Mouse (Mus musculus) limb, embryonic 14.5 days (tissue): ENCODE measurements at regions not wholly inside any gene's neighbourhood (a gene's known extent, or its start where the extent isn't known, plus 50 kb on each side); places are given as distances from the start of the nearest gene placed in this dataset.

ENCODE experiments used
- ATAC-seq: fragments of 200-750 bp; cut with Nextera tagmentation; 2 replicates; pipeline ENCODE4 v1.8.0; 2017; ENCODE audit warnings: low read depth, moderate number of reproducible peaks, moderate TSS enrichment; ENCODE audit not compliant: low FRiP score
- DNase-seq: peaks from one replicate; pipeline ENCODE4 v3.0.0-alpha.2; 2015; ENCODE audit warnings: low spot score
- H3K27ac ChIP-seq: fragments of 300-500 bp; sonication (generic); replicated peaks from 2 replicates; pipeline ENCODE4 v1.5.1; 2014; ENCODE audit warnings: low read depth, mild to moderate bottlenecking, low read length, moderate library complexity, mixed read lengths
- H3K27me3 ChIP-seq: fragments of 300-500 bp; sonication (generic); 2 replicates; pipeline ENCODE4 v1.6.1; 2014; ENCODE audit warnings: low read length, mixed read lengths; ENCODE audit not compliant: control insufficient read depth, insufficient read depth
- H3K36me3 ChIP-seq: fragments of 300-500 bp; sonication (generic); 2 replicates; pipeline ENCODE4 v1.6.1; 2014; ENCODE audit warnings: mild to moderate bottlenecking, low read length, moderate library complexity, mixed read lengths; ENCODE audit not compliant: control insufficient read depth, insufficient read depth
- H3K4me1 ChIP-seq: fragments of 300-500 bp; sonication (generic); 2 replicates; pipeline ENCODE4 v1.6.1; 2014; ENCODE audit warnings: antibody characterized with exemption, low read length, mixed read lengths; ENCODE audit not compliant: control insufficient read depth, insufficient read depth
- H3K4me2 ChIP-seq: fragments of 300-500 bp; sonication (generic); replicated peaks from 2 replicates; pipeline ENCODE4 v1.6.1; 2014; ENCODE audit warnings: low read depth, mild to moderate bottlenecking, low read length, moderate library complexity; ENCODE audit not compliant: severe bottlenecking
- H3K4me3 ChIP-seq: fragments of 300-500 bp; sonication (generic); replicated peaks from 2 replicates; pipeline ENCODE4 v1.5.1; 2014; ENCODE audit warnings: low read length
- H3K9ac ChIP-seq: fragments of 300-500 bp; sonication (generic); 2 replicates; pipeline ENCODE4 v1.6.1; 2014; ENCODE audit warnings: mild to moderate bottlenecking, low read depth, low read length, moderate library complexity; ENCODE audit not compliant: severe bottlenecking
- H3K9me3 ChIP-seq: fragments of 300-500 bp; sonication (generic); 2 replicates; pipeline ENCODE4 v1.6.1; 2016; ENCODE audit warnings: low read length; ENCODE audit not compliant: control insufficient read depth
- POLR2A ChIP-seq: fragments of 200-500 bp; IDR thresholded peaks from 2 replicates; pipeline ENCODE4 v1.8.0; 2012; ENCODE audit warnings: inconsistent platforms, mild to moderate bottlenecking, moderate library complexity, borderline replicate concordance; ENCODE audit not compliant: insufficient read depth, insufficient read length; ENCODE audit errors: extremely low read depth
- WGBS: fragments of 180-500 bp; shearing (Covaris S2); extraction: QIAGEN DNeasy Blood & Tissue Kit; methylation state at CpG from one replicate; pipeline ENCODE4 v1.1.7; 2014; 5-methylcytosine and 5-hydroxymethylcytosine counted together

DNA sequence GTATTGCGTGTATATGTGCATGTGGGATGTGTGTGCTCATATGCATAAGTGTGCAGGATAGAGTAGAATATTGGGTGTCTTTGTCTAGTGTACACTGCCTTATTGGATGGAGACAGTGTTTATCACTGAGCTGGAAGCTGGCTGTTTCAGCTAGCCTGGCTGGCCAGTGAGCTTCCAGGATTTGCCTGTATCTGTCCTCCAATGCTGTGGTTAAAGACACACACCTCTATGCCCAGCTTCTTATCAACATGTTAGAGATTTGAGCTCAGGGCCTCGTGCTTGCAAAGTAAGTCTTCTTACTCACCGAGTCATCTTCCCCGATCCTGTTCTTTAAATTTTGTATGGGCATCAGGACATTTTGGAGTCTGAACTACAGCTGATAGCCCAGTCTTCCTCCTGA, 87.0 kb downstream of the 4930426L09Rik start:
- Histone ChIP-seq H3K9me3 (no peaks in the 10 kb centered on the region), H3K9ac (no peak overlapping the region), H3K27me3 (no peaks in the 10 kb centered on the region), H3K27ac (no peak overlapping the region), H3K4me2 (no peak overlapping the region), H3K36me3 (no peaks in the 10 kb centered on the region), H3K4me3 (no peak overlapping the region), H3K4me1 (no peaks in the 10 kb centered on the region)
- ATAC-seq = no peak
- WGBS = 92% methylated on average over 4 of the region's 4 CpGs
- TF ChIP-seq POLR2A = no peak
- DNase-seq = no peak

DNA sequence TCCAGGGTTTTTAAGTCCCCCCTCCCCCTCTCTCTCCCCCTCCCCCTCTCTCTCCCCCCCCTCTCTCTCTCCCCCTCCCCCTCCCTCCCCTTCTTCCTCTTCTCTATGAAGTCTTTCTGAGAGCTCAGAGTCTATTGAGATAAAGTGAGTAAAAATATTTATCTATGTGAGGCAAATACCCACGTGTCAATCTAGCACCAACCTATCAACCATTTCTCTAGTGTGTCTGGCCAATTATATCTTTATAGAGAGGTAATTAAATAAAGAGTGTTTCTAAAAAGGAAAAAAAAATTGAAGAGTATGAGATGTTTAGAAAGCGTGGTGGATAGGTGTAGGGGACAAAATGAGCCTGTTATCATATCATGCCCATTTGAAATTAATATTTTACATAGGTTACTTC, 88.0 kb downstream of the 4930426L09Rik start:
- no peaks in the 10 kb centered on the region for H3K4me1 ChIP-seq
- no peak for TF ChIP-seq POLR2A
- no peak for DNase-seq
- H3K4me3 ChIP-seq = no peak overlapping the region
- H3K4me2 ChIP-seq = no peak overlapping the region
- 77% methylated on average over 2 of the region's 2 CpGs for WGBS
- H3K27me3 ChIP-seq = no peaks in the 10 kb centered on the region
- H3K27ac ChIP-seq = no peak overlapping the region
- H3K36me3 ChIP-seq = no peaks in the 10 kb centered on the region
- H3K9me3 ChIP-seq = no peaks in the 10 kb centered on the region
- H3K9ac ChIP-seq = no peak overlapping the region
- ATAC-seq = no peak

DNA sequence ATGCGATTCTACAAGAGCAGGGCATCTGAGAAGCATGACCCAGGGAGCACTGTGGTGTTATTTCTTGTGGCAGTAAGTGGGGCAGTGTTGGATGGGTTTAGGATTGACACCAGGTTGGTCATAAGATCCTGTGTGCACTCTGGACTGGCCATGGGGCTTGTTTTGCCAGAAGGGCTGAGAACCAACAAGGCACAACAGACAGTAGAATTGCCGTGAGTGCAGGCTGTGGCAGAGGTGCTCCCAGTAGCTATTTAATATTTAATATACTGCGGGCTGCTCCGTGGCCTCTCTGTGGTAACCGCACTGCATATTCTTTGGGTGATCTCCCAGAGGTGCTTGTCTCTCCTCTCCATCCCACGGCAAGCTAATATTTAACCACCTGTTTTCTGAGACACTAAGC, 88.5 kb downstream of the 4930426L09Rik start:
- Histone ChIP-seq H3K4me1 (no peaks in the 10 kb centered on the region), H3K9ac (no peak overlapping the region), H3K27me3 (no peaks in the 10 kb centered on the region), H3K27ac (no peak overlapping the region), H3K9me3 (no peaks in the 10 kb centered on the region), H3K4me3 (no peak overlapping the region), H3K36me3 (no peaks in the 10 kb centered on the region), H3K4me2 (no peak overlapping the region)
- TF ChIP-seq POLR2A = no peak
- 87% methylated on average over 6 of the region's 6 CpGs for WGBS
- DNase-seq = no peak
- ATAC-seq = no peak

DNA sequence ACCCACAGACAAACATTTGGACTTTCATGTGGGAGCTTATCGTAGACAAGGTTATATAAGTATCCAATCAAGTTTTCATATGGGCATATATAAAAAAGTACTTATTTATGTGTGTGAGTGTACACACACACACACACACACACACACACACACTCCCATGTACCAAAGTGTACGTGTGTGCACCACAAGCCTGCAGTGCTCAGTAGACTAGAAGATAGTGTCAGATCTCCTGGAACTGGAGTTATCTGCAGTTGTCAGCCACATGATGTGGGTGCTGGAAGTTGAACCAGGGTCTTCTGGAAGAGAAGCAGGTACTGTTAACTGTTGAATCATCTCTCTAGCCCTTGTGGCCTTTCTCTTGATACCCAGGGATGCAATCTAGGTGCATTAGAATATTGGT, 99.7 kb upstream of the Armc3 start:
- TF ChIP-seq POLR2A = no peak
- no peak overlapping the region for H3K27ac ChIP-seq
- no peak overlapping the region for H3K9ac ChIP-seq
- no peaks in the 10 kb centered on the region for H3K9me3 ChIP-seq
- no peak for DNase-seq
- no peak for ATAC-seq
- no peak overlapping the region for H3K4me3 ChIP-seq
- no peak overlapping the region for H3K4me2 ChIP-seq
- H3K36me3 ChIP-seq = no peaks in the 10 kb centered on the region
- WGBS = 97% methylated on average over 2 of the region's 2 CpGs
- no peaks in the 10 kb centered on the region for H3K4me1 ChIP-seq
- H3K27me3 ChIP-seq = no peaks in the 10 kb centered on the region

DNA sequence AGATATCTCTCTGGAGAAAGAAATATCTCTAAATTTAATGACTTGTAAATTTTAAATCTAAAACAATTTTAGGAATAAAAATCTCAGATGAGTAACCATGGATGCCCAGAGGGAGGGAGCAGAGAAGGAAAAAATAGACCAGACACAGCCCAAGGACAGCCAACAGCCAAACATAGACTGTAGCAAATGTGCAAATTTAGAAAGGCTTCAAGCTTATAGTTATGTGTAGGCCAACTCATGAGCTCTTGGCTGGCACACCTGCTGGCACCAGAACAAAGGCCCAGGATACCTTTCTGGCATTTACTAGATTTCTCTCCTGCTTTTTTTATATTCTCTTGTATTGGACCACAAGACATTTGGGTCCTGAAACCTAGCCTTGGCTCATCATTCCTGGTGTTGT, 90.3 kb upstream of the Armc3 start:
- Histone ChIP-seq H3K9ac (no peak overlapping the region), H3K4me2 (no peak overlapping the region), H3K27ac (no peak overlapping the region), H3K36me3 (no peaks in the 10 kb centered on the region), H3K9me3 (no peaks in the 10 kb centered on the region), H3K27me3 (no peaks in the 10 kb centered on the region), H3K4me1 (no peaks in the 10 kb centered on the region), H3K4me3 (no peak overlapping the region)
- ATAC-seq = no peak
- no peak for DNase-seq
- no peak for TF ChIP-seq POLR2A

DNA sequence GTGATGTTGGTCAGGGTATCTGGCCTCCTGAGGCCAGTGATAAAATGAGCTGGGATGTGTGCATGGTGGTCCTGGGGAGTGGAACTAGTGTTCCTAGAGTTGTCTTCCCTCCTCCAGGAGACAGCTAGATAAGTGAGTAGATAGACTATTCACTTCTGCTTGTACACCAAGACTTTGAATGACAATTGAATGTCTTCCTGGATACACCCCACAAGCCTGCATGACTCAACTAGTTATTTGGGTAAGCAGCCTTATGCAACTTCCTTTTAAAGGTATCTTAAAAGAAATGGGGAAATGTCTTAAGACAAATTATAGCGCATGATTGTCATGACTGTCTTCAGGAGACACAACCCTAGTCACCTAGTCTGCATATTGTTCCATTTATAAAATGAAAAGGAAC, 79.2 kb upstream of the Armc3 start:
- H3K4me3 ChIP-seq = no peak overlapping the region
- no peaks in the 10 kb centered on the region for H3K4me1 ChIP-seq
- WGBS = 91% methylated on average over 1 of the region's 1 CpGs
- no peaks in the 10 kb centered on the region for H3K36me3 ChIP-seq
- no peak for DNase-seq
- H3K9me3 ChIP-seq = no peaks in the 10 kb centered on the region
- H3K27me3 ChIP-seq = no peaks in the 10 kb centered on the region
- ATAC-seq = no peak
- no peak overlapping the region for H3K4me2 ChIP-seq
- H3K9ac ChIP-seq = no peak overlapping the region
- no peak for TF ChIP-seq POLR2A
- no peak overlapping the region for H3K27ac ChIP-seq
